Mouse (Mus musculus) limb, embryonic 14.5 days (tissue): ENCODE measurements at regions not wholly inside any gene's neighbourhood (a gene's known extent, or its start where the extent isn't known, plus 50 kb on each side); places are given as distances from the start of the nearest gene placed in this dataset.

Experiments
- ATAC-seq: fragments of 200-750 bp; cut with Nextera tagmentation; 2 replicates; pipeline ENCODE4 v1.8.0; 2017; ENCODE audit warnings: low read depth, moderate number of reproducible peaks, moderate TSS enrichment; ENCODE audit not compliant: low FRiP score
- DNase-seq: peaks from one replicate; pipeline ENCODE4 v3.0.0-alpha.2; 2015; ENCODE audit warnings: low spot score
- H3K27ac ChIP-seq: fragments of 300-500 bp; sonication (generic); replicated peaks from 2 replicates; pipeline ENCODE4 v1.5.1; 2014; ENCODE audit warnings: low read depth, mild to moderate bottlenecking, low read length, moderate library complexity, mixed read lengths
- H3K27me3 ChIP-seq: fragments of 300-500 bp; sonication (generic); 2 replicates; pipeline ENCODE4 v1.6.1; 2014; ENCODE audit warnings: low read length, mixed read lengths; ENCODE audit not compliant: control insufficient read depth, insufficient read depth
- H3K36me3 ChIP-seq: fragments of 300-500 bp; sonication (generic); 2 replicates; pipeline ENCODE4 v1.6.1; 2014; ENCODE audit warnings: mild to moderate bottlenecking, low read length, moderate library complexity, mixed read lengths; ENCODE audit not compliant: control insufficient read depth, insufficient read depth
- H3K4me1 ChIP-seq: fragments of 300-500 bp; sonication (generic); 2 replicates; pipeline ENCODE4 v1.6.1; 2014; ENCODE audit warnings: antibody characterized with exemption, low read length, mixed read lengths; ENCODE audit not compliant: control insufficient read depth, insufficient read depth
- H3K4me2 ChIP-seq: fragments of 300-500 bp; sonication (generic); replicated peaks from 2 replicates; pipeline ENCODE4 v1.6.1; 2014; ENCODE audit warnings: low read depth, mild to moderate bottlenecking, low read length, moderate library complexity; ENCODE audit not compliant: severe bottlenecking
- H3K4me3 ChIP-seq: fragments of 300-500 bp; sonication (generic); replicated peaks from 2 replicates; pipeline ENCODE4 v1.5.1; 2014; ENCODE audit warnings: low read length
- H3K9ac ChIP-seq: fragments of 300-500 bp; sonication (generic); 2 replicates; pipeline ENCODE4 v1.6.1; 2014; ENCODE audit warnings: mild to moderate bottlenecking, low read depth, low read length, moderate library complexity; ENCODE audit not compliant: severe bottlenecking
- H3K9me3 ChIP-seq: fragments of 300-500 bp; sonication (generic); 2 replicates; pipeline ENCODE4 v1.6.1; 2016; ENCODE audit warnings: low read length; ENCODE audit not compliant: control insufficient read depth
- POLR2A ChIP-seq: fragments of 200-500 bp; IDR thresholded peaks from 2 replicates; pipeline ENCODE4 v1.8.0; 2012; ENCODE audit warnings: inconsistent platforms, mild to moderate bottlenecking, moderate library complexity, borderline replicate concordance; ENCODE audit not compliant: insufficient read depth, insufficient read length; ENCODE audit errors: extremely low read depth
- WGBS: fragments of 180-500 bp; shearing (Covaris S2); extraction: QIAGEN DNeasy Blood & Tissue Kit; methylation state at CpG from one replicate; pipeline ENCODE4 v1.1.7; 2014; 5-methylcytosine and 5-hydroxymethylcytosine counted together

GRCm38 (mm10) chr8:126529409-126529808 lies 54.5 kb upstream of the Tarbp1 start:
- no peak overlapping the region for H3K4me3 ChIP-seq
- no peak overlapping the region for H3K27ac ChIP-seq
- H3K9ac ChIP-seq: no peak overlapping the region
- no peak for TF ChIP-seq POLR2A
- no peaks in the 10 kb centered on the region for H3K9me3 ChIP-seq
- no peaks in the 10 kb centered on the region for H3K27me3 ChIP-seq
- DNase-seq (no peak), ATAC-seq (no peak)
- no peak overlapping the region for H3K4me2 ChIP-seq
- 38% methylated on average over 3 of the region's 3 CpGs for WGBS
- H3K36me3 ChIP-seq: no peaks in the 10 kb centered on the region
- peaks cover 26% of the 10 kb centered on the region for H3K4me1 ChIP-seq

DNA sequence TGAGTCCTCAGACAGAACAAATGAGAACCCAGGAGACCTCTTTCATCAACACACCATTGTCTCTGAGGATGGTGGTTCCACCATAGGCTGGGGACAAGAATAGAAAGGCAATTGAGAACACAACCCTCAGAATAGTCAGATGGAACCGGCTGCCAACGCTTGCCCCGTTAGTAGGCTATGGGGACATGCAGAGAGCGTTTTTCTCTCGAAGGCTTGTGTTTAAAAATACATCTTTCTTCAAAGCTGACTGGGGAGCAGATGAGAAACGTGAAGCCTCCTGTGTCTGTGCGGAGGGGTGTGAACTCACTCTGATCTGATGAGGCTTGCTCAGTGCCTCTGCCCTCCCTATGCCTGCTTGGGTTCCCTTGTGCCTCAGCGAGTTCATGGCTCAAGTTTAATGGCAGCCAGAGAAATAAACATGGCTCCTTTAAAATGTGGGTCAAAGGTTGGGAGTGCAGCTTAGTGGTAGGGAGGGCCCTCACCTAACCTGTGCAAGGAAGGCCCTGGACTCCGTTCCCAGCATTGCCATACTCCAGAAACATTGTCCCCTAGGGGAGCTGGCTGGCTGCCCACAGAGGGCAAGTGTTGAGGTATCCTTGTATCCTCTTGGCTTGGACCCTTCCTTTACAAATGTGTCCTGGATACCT lies 53.7 kb upstream of the Tarbp1 start:
- no peaks in the 10 kb centered on the region for H3K9me3 ChIP-seq
- no peak overlapping the region for H3K27ac ChIP-seq
- no peak for TF ChIP-seq POLR2A
- DNase-seq: no peak
- peaks cover 26% of the 10 kb centered on the region for H3K4me1 ChIP-seq
- WGBS: 62% methylated on average over 9 of the region's 9 CpGs
- no peaks in the 10 kb centered on the region for H3K36me3 ChIP-seq
- no peak for ATAC-seq
- H3K27me3 ChIP-seq: no peaks in the 10 kb centered on the region
- no peak overlapping the region for H3K4me3 ChIP-seq
- no peak overlapping the region for H3K9ac ChIP-seq
- no peak overlapping the region for H3K4me2 ChIP-seq

- ATAC-seq (no peak), DNase-seq (no peak)
- H3K27ac ChIP-seq: peak overlapping the region; percentile 33; the same call in 1 of the 2 replicates
- no peak overlapping the region for H3K4me3 ChIP-seq
- 45% methylated on average over 14 of the region's 14 CpGs for WGBS
- peaks cover 29% of the 10 kb centered on the region for H3K4me1 ChIP-seq
- no peak overlapping the region for H3K9ac ChIP-seq
- no peaks in the 10 kb centered on the region for H3K36me3 ChIP-seq
- no peak overlapping the region for H3K4me2 ChIP-seq
- no peaks in the 10 kb centered on the region for H3K27me3 ChIP-seq
- no peak for TF ChIP-seq POLR2A
- no peaks in the 10 kb centered on the region for H3K9me3 ChIP-seq
Measured at GRCm38 (mm10) chr8:126526864-126527571, 52.2 kb upstream of the Tarbp1 start.

- no peak overlapping the region; the same call in 1 of the 2 replicates for H3K27ac ChIP-seq
- TF ChIP-seq POLR2A: no peak
- H3K9me3 ChIP-seq: no peaks in the 10 kb centered on the region
- ATAC-seq (no peak), DNase-seq (no peak)
- no peaks in the 10 kb centered on the region for H3K36me3 ChIP-seq
- no peak overlapping the region for H3K9ac ChIP-seq
- H3K4me2 ChIP-seq: no peak overlapping the region
- H3K4me3 ChIP-seq: no peak overlapping the region
- H3K4me1 ChIP-seq: peaks cover 29% of the 10 kb centered on the region
- WGBS: 72% methylated on average over 1 of the region's 1 CpGs
- no peaks in the 10 kb centered on the region for H3K27me3 ChIP-seq
Measured at GRCm38 (mm10) chr8:126525575-126525974, 50.7 kb upstream of the Tarbp1 start.
